9 mouse cellular contexts compared by ENCODE assay signal in genomic region chr13:21171600-21172150, GRCm38 (mm10). TPM values are rescaled to one million over a fixed set of nuclear protein-coding genes. Genes with fewer than 3 reads are reported as not detected.
DNase-seq lines count a peak whose midpoint lies in the region; ATAC-seq lines count a peak whose summit lies in the region.
"Had no signal": no experiment of that assay in that cellular context is flagged by ENCODE, and none has a peak within 500 bp of the region (broad histone marks: within the 10 kb centered on the region; RNA-seq: fewer than 3 reads in every experiment).

No protein-coding gene starts in this region.

- DNase-seq in left cerebral cortex, postnatal 14 days (ENCODE audit: low spot score in 2 of 2) = peak; percentile 45 to 53
- no peak for DNase-seq in left cerebral cortex, adult 11 months (ENCODE audit: low spot score)
- DNase-seq in R1 (ENCODE audit: low read depth, low spot score) = peak; percentile 86
- peak; percentile 61 for DNase-seq in intestine, embryonic 14.5 days (ENCODE audit: low spot score)
- DNase-seq in midbrain, embryonic 11.5 days (ENCODE audit: low spot score, missing footprints) = peak; percentile 94
- DNase-seq in spleen, adult 12 weeks (ENCODE audit: low spot score) = no peak
- no peak for DNase-seq in spleen, postnatal 36 days (ENCODE audit: low spot score in 2 of 2)

- no peaks in the 10 kb centered on the region for H3K9me3 ChIP-seq in embryonic facial prominence, embryonic 12.5 days
- no peaks in the 10 kb centered on the region for H3K9me3 ChIP-seq in intestine, embryonic 14.5 days (ENCODE audit: control insufficient read depth, low read length)
- no peaks in the 10 kb centered on the region for H3K9me3 ChIP-seq in midbrain, embryonic 11.5 days (ENCODE audit: control insufficient read depth, low read length)

- no peaks in the 10 kb centered on the region for H3K36me3 ChIP-seq in embryonic facial prominence, embryonic 12.5 days
- no peaks in the 10 kb centered on the region for H3K36me3 ChIP-seq in intestine, embryonic 14.5 days (ENCODE audit: control insufficient read depth, insufficient read depth, low read length)
- no peaks in the 10 kb centered on the region for H3K36me3 ChIP-seq in midbrain, embryonic 11.5 days (ENCODE audit: control insufficient read depth, insufficient read depth, low read length)

- H3K4me3 ChIP-seq in embryonic facial prominence, embryonic 12.5 days = peak overlapping the region; percentile 47
- peak overlapping the region; percentile 62 for H3K4me3 ChIP-seq in intestine, embryonic 14.5 days (ENCODE audit: low read depth, low read length)
- H3K4me3 ChIP-seq in midbrain, embryonic 11.5 days (ENCODE audit: low read depth, low read length) = peak overlapping the region; percentile 32

- H3K27me3 ChIP-seq in embryonic facial prominence, embryonic 12.5 days = no peaks in the 10 kb centered on the region
- no peaks in the 10 kb centered on the region for H3K27me3 ChIP-seq in intestine, embryonic 14.5 days (replicated peaks; ENCODE audit: control insufficient read depth, insufficient read depth, low read length)
- no peaks in the 10 kb centered on the region for H3K27me3 ChIP-seq in midbrain, embryonic 11.5 days (ENCODE audit: control insufficient read depth, insufficient read depth, low read length)

- intact Hi-C loops in left cerebral cortex, postnatal 14 days (cut with DNase I) = loop anchor here (10.0 kb wide), 1 partner anchor 153 kb away; no protein-coding TSS in a partner anchor

- peak overlapping the region; percentile 62 for H3K4me2 ChIP-seq in embryonic facial prominence, embryonic 12.5 days (replicated peaks)
- H3K4me2 ChIP-seq in intestine, embryonic 14.5 days (ENCODE audit: low read length) = peak overlapping the region; percentile 66
- H3K4me2 ChIP-seq in midbrain, embryonic 11.5 days = peak overlapping the region; percentile 43

- peak overlapping the region; percentile 24; the same call in 1 of the 2 replicates for H3K9ac ChIP-seq in embryonic facial prominence, embryonic 12.5 days
- H3K9ac ChIP-seq in intestine, embryonic 14.5 days (ENCODE audit: low read length) = peak overlapping the region; percentile 42
- peak overlapping the region; percentile 5; the same call in 1 of the 2 replicates for H3K9ac ChIP-seq in midbrain, embryonic 11.5 days (ENCODE audit: low read length)

- 0 out of 2 replicates have a peak, but pooled peaks have one; percentile 41 for ATAC-seq in embryonic facial prominence, embryonic 12.5 days (ENCODE audit: insufficient number of reproducible peaks, insufficient read depth, low FRiP score, low TSS enrichment)
- ATAC-seq in intestine, embryonic 14.5 days (replicated peaks; ENCODE audit: low FRiP score, low TSS enrichment, low read depth) = no peak
- ATAC-seq in midbrain, embryonic 11.5 days (ENCODE audit: low FRiP score) = no peak

- H3K27ac ChIP-seq in embryonic facial prominence, embryonic 12.5 days = no peak overlapping the region
- no peak overlapping the region; the same call in 1 of the 2 replicates for H3K27ac ChIP-seq in intestine, embryonic 14.5 days (ENCODE audit: low read depth)
- no peak overlapping the region for H3K27ac ChIP-seq in midbrain, embryonic 11.5 days (ENCODE audit: low read depth, low read length)

- WGBS in embryonic facial prominence, embryonic 12.5 days = 0% methylated on average over 12 of the region's 12 CpGs
- WGBS in intestine, embryonic 14.5 days = 0% methylated on average over 12 of the region's 12 CpGs
- 0% methylated on average over 12 of the region's 12 CpGs for WGBS in midbrain, embryonic 11.5 days

- peaks cover 6% of the 10 kb centered on the region; the same call in 1 of the 2 replicates for H3K4me1 ChIP-seq in embryonic facial prominence, embryonic 12.5 days
- H3K4me1 ChIP-seq in intestine, embryonic 14.5 days (replicated peaks; ENCODE audit: control insufficient read depth, insufficient read depth, low read length) = no peaks in the 10 kb centered on the region
- peaks cover 9% of the 10 kb centered on the region for H3K4me1 ChIP-seq in midbrain, embryonic 11.5 days (ENCODE audit: control insufficient read depth, insufficient read depth, low read length)

RNA-seq across cellular contexts. Expression of gene Trim27, which starts 7.6 kb away (rescaled TPM):
- 10 to 100 TPM; 35.7 to 42.3 TPM for total RNA-seq in left cerebral cortex, postnatal 14 days (2021)
- 167 and 170 TPM in 2 replicates for polyA plus RNA-seq in embryonic facial prominence, embryonic 12.5 days (2016; fragmentation: Nextera tagmentation; extraction: Ambion mirVana)
- 167 and 169 TPM in 2 replicates for polyA plus RNA-seq in intestine, embryonic 14.5 days (2014; fragmentation: Nextera tagmentation; extraction: Ambion mirVana)
- polyA plus RNA-seq in midbrain, embryonic 11.5 days (2014; fragmentation: Nextera tagmentation; extraction: Ambion mirVana) = 136 and 138 TPM in 2 replicates

RNA-seq across cellular contexts. Expression of gene Olfr1368, which starts 26.0 kb away (rescaled TPM):
- total RNA-seq in left cerebral cortex, postnatal 14 days (2021) = not detected
- polyA plus RNA-seq in embryonic facial prominence, embryonic 12.5 days (2016; fragmentation: Nextera tagmentation; extraction: Ambion mirVana) = not detected in 2 replicates
- polyA plus RNA-seq in intestine, embryonic 14.5 days (2014; fragmentation: Nextera tagmentation; extraction: Ambion mirVana) = not detected in 2 replicates
- not detected in 2 replicates for polyA plus RNA-seq in midbrain, embryonic 11.5 days (2014; fragmentation: Nextera tagmentation; extraction: Ambion mirVana)
- total RNA-seq: layer of hippocampus, postnatal 10 days had no signal

RNA-seq across cellular contexts. Expression of gene Olfr263, which starts 42.2 kb away (rescaled TPM):
- not detected for total RNA-seq in left cerebral cortex, postnatal 14 days (2021)
- not detected in 2 replicates for polyA plus RNA-seq in embryonic facial prominence, embryonic 12.5 days (2016; fragmentation: Nextera tagmentation; extraction: Ambion mirVana)
- polyA plus RNA-seq in intestine, embryonic 14.5 days (2014; fragmentation: Nextera tagmentation; extraction: Ambion mirVana) = not detected in 2 replicates
- not detected in 2 replicates for polyA plus RNA-seq in midbrain, embryonic 11.5 days (2014; fragmentation: Nextera tagmentation; extraction: Ambion mirVana)
- total RNA-seq: layer of hippocampus, postnatal 10 days had no signal

Comparison
In these comparisons a context has a peak if more than half of its experiments do, and no peak if none do; other contexts are left out.
1. DNase-seq: peak in left cerebral cortex, postnatal 14 days (2 of 2), R1 (single experiment), intestine, embryonic 14.5 days (single experiment) and midbrain, embryonic 11.5 days (single experiment); none in left cerebral cortex, adult 11 months (single experiment), spleen, adult 12 weeks (single experiment) and spleen, postnatal 36 days (0 of 2).
2. Peak in every context shown above with its lines, with median percentiles within 50 percentile points of each other: H3K4me2 ChIP-seq, H3K4me3 ChIP-seq and H3K9ac ChIP-seq.